In the genomic region with DNA sequence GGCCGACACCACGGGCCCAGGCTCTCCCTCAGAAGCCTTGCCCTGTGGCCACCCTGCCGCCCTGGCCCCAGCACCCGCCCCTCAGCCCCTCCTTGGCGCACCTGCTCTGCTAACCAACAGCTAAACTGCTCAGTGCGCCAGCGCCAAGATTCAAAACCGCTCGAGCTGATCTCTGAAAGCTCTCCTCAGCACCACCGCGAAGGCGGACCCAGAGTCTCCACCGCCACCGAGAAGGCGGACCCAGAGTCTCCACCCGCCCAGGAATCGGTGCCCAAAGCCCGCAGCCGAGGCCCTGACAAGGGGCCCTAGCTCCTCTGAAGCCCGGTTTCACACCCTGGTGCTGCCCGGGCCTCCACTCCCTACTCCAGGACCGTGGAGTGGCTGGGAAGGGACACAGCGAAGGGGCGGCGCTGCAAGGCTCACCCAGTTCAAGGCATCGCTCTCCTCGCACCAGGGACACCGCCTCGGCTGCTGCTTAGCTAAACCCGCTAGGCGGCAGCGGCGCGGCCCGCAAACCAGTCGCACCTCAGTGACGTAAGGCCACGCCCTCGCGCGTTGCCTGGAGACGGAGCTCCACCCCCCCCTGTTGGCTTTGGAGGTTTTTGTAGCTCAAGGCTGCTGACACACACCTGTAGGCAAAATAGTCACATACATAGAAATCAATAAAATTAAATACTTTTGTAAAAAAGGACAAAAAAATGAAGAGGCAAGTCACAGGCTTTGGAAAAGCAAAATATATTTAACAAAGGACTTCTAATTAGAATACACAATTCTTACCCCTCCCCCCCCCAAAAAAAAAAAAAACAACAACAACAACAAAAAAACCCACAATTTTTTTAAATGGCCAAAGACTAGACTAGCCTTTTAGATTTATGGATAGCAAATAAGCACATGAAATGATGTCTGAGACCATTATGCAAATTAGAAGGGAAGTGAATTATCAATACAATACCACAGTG, we compare ENCODE assay signal across 7 mouse cellular contexts. TPM values are rescaled to one million over a fixed set of nuclear protein-coding genes. Genes with fewer than 3 reads are reported as not detected.
DNase-seq lines count a peak whose midpoint lies in the region; ATAC-seq lines count a peak whose summit lies in the region.

A gene (minus strand): TSS at position 542 of the 959 bp plus-strand sequence.

- H3K9me3 ChIP-seq in embryonic facial prominence, embryonic 10.5 days: no peaks in the 10 kb centered on the region
- 0 out of 2 replicates have a peak, but pooled peaks cover 3% of the 10 kb centered on the region for H3K9me3 ChIP-seq in limb, embryonic 10.5 days (replicated peaks)
- no peaks in the 10 kb centered on the region for H3K9me3 ChIP-seq in midbrain, embryonic 13.5 days

- peak; percentile 85 for ATAC-seq in granulocyte monocyte progenitor cell, adult 5-6 weeks (replicated peaks; ENCODE audit: poor library complexity, severe bottlenecking)
- peak; percentile 97 for ATAC-seq in midbrain, embryonic 13.5 days

- peaks cover 9% of the 10 kb centered on the region for H3K4me1 ChIP-seq in embryonic facial prominence, embryonic 10.5 days
- peaks cover 8% of the 10 kb centered on the region for H3K4me1 ChIP-seq in limb, embryonic 10.5 days
- peaks cover 5% of the 10 kb centered on the region for H3K4me1 ChIP-seq in midbrain, embryonic 13.5 days (replicated peaks)

- under 1% methylated on average over 42 of the region's 42 CpGs for WGBS in embryonic facial prominence, embryonic 10.5 days
- under 1% methylated on average over 42 of the region's 42 CpGs for WGBS in limb, embryonic 10.5 days
- under 1% methylated on average over 42 of the region's 42 CpGs for WGBS in midbrain, embryonic 13.5 days

- no peaks in the 10 kb centered on the region for H3K36me3 ChIP-seq in embryonic facial prominence, embryonic 10.5 days (replicated peaks)
- no peaks in the 10 kb centered on the region for H3K36me3 ChIP-seq in limb, embryonic 10.5 days
- H3K36me3 ChIP-seq in midbrain, embryonic 13.5 days: no peaks in the 10 kb centered on the region

- peak within 1 kb of the TSS; percentile 92 for H3K4me3 ChIP-seq in embryonic facial prominence, embryonic 10.5 days
- peak within 1 kb of the TSS; percentile 89 for H3K4me3 ChIP-seq in limb, embryonic 10.5 days
- H3K4me3 ChIP-seq in midbrain, embryonic 13.5 days (replicated peaks): peak within 1 kb of the TSS; percentile 78

- peak within 1 kb of the TSS; percentile 92 for H3K27ac ChIP-seq in embryonic facial prominence, embryonic 10.5 days (replicated peaks)
- H3K27ac ChIP-seq in limb, embryonic 10.5 days: peak within 1 kb of the TSS; percentile 92
- peak within 1 kb of the TSS; percentile 88 for H3K27ac ChIP-seq in midbrain, embryonic 13.5 days

- peak; percentile 96 for DNase-seq in adrenal gland, postnatal 10 days
- DNase-seq in embryonic facial prominence, embryonic 10.5 days (ENCODE audit: low spot score): peak; percentile 94
- DNase-seq in kidney, adult 11 months: peak; percentile 88
- DNase-seq in limb, embryonic 10.5 days (ENCODE audit: low spot score): peak; percentile 97
- DNase-seq in spleen, adult 12 weeks (ENCODE audit: low spot score): peak; percentile 95

- no peaks in the 10 kb centered on the region for H3K27me3 ChIP-seq in embryonic facial prominence, embryonic 10.5 days (replicated peaks; ENCODE audit: low read depth, poor library complexity, severe bottlenecking)
- H3K27me3 ChIP-seq in limb, embryonic 10.5 days (ENCODE audit: low read depth, poor library complexity, severe bottlenecking): no peaks in the 10 kb centered on the region
- H3K27me3 ChIP-seq in midbrain, embryonic 13.5 days: no peaks in the 10 kb centered on the region

- H3K9ac ChIP-seq in midbrain, embryonic 13.5 days (replicated peaks): peak within 1 kb of the TSS; percentile 86

- peak within 1 kb of the TSS; percentile 78 for H3K4me2 ChIP-seq in midbrain, embryonic 13.5 days (replicated peaks)

RNA-seq across cellular contexts. Expression of the gene that starts here (rescaled TPM):
- total RNA-seq in adrenal gland, postnatal 10 days (2021): 10 to 100 TPM; 43.2 to 45.4 TPM
- 21.5 and 22.3 TPM in 2 replicates for polyA plus RNA-seq in embryonic facial prominence, embryonic 10.5 days (2016; fragmentation: Nextera tagmentation; extraction: Ambion mirVana)
- 19.0 and 33.8 TPM in 2 replicates for total RNA-seq in granulocyte monocyte progenitor cell, adult 5-6 weeks (2014; fragmentation: Nextera tagmentation)
- total RNA-seq in granulocyte monocyte progenitor cell, adult 5-6 weeks (2017): 40.7 and 47.4 TPM in 2 replicates
- 16.8 and 18.3 TPM in 2 replicates for polyA plus RNA-seq in limb, embryonic 10.5 days (2016; fragmentation: Nextera tagmentation; extraction: Ambion mirVana)
- polyA plus RNA-seq in midbrain, embryonic 13.5 days (2015; fragmentation: Nextera tagmentation; extraction: Ambion mirVana): 24.8 and 25.7 TPM in 2 replicates

Comparison
In these comparisons a context has a peak if more than half of its experiments do, and no peak if none do; other contexts are left out.
1. Peak in every context shown above with its lines: DNase-seq, ATAC-seq, H3K4me3 ChIP-seq and H3K27ac ChIP-seq.